Mouse (Mus musculus) heart, embryonic 12.5 days (tissue): ENCODE data around the gene Xdh. TPM values are rescaled to one million over a fixed set of nuclear protein-coding genes. Genes with fewer than 3 reads are reported as not detected.

ENCODE experiments used
- ATAC-seq: fragments of 200-750 bp; cut with Nextera tagmentation; 2 replicates; pipeline ENCODE4 v1.8.0; 2017; ENCODE audit warnings: moderate TSS enrichment, moderate library complexity; ENCODE audit not compliant: insufficient number of reproducible peaks, low FRiP score
- H3K27ac ChIP-seq: fragments of 300-500 bp; sonication (generic); 2 replicates; pipeline ENCODE4 v1.5.1; 2016; ENCODE audit warnings: mild to moderate bottlenecking, moderate library complexity; ENCODE audit not compliant: poor library complexity, severe bottlenecking
- H3K27me3 ChIP-seq: fragments of 300-500 bp; sonication (generic); replicated peaks from 2 replicates; pipeline ENCODE4 v1.6.1; 2016; ENCODE audit warnings: mild to moderate bottlenecking, moderate library complexity
- H3K36me3 ChIP-seq: fragments of 300-500 bp; sonication (generic); 2 replicates; pipeline ENCODE4 v1.6.1; 2016; ENCODE audit warnings: mild to moderate bottlenecking, moderate library complexity
- H3K4me1 ChIP-seq: fragments of 300-500 bp; sonication (generic); replicated peaks from 2 replicates; pipeline ENCODE4 v1.6.1; 2016; ENCODE audit warnings: mild to moderate bottlenecking
- H3K4me2 ChIP-seq: fragments of 300-500 bp; sonication (generic); 2 replicates; pipeline ENCODE4 v1.6.1; 2016; ENCODE audit warnings: mild to moderate bottlenecking, moderate library complexity
- H3K4me3 ChIP-seq: fragments of 300-500 bp; sonication (generic); 2 replicates; pipeline ENCODE4 v1.5.1; 2016; ENCODE audit warnings: mild to moderate bottlenecking
- H3K9ac ChIP-seq: fragments of 300-500 bp; sonication (generic); 2 replicates; pipeline ENCODE4 v1.6.1; 2016; ENCODE audit warnings: mild to moderate bottlenecking, moderate library complexity
- H3K9me3 ChIP-seq: fragments of 300-500 bp; sonication (generic); replicated peaks from 2 replicates; pipeline ENCODE4 v1.6.1; 2016; ENCODE audit warnings: mild to moderate bottlenecking, moderate library complexity
- WGBS: fragments of 180-500 bp; shearing (Covaris S2); methylation state at CpG from one replicate; pipeline ENCODE4 v1.1.7; 2016; 5-methylcytosine and 5-hydroxymethylcytosine counted together
- polyA plus RNA-seq: library from polyadenylated mRNA; unstranded; fragments of >200 nt; fragmentation: Nextera tagmentation; extraction: Ambion mirVana; gene quantifications from 2 replicates; pipeline ENCODE4 v1.2.1, GENCODE M21; 2016

The Xdh gene
- polyA plus RNA-seq, 1 experiment from 2014 or later, result 0.23 TPM

GRCm38 (mm10) chr17:73905043-73905750 lies 44.8 kb downstream of the Xdh start:
- ATAC-seq, result no peak
- Histone ChIP-seq H3K9ac (no peak overlapping the region), H3K27me3 (no peaks in the 10 kb centered on the region), H3K4me1 (no peaks in the 10 kb centered on the region), H3K36me3 (no peaks in the 10 kb centered on the region), H3K9me3 (no peaks in the 10 kb centered on the region), H3K4me3 (no peak overlapping the region), H3K27ac (no peak overlapping the region), H3K4me2 (no peak overlapping the region)
- 73% methylated on average over 7 of the region's 7 CpGs for WGBS

DNA sequence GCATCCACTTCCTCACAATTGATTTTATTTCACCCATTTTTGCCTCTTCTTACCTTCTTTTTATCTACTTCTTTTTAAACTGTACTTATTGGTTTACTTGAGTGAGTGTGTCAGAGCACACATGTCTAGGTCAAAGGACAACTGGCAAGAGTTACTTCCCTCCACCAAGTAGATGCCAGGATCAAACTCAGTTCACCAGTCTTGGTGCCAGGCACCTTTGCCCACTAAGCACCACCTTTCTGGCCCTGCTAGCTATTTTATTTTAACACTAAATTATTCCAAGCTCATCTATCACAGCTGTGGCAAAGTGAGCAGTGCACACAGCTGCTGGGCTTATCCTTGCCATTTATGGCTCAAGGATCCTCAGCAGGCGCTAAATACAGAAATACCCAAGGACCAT lies 46.9 kb downstream of the Xdh start:
- Histone ChIP-seq H3K4me2 (no peak overlapping the region), H3K9me3 (no peaks in the 10 kb centered on the region), H3K4me1 (no peaks in the 10 kb centered on the region), H3K4me3 (no peak overlapping the region), H3K36me3 (no peaks in the 10 kb centered on the region), H3K27me3 (no peaks in the 10 kb centered on the region), H3K9ac (no peak overlapping the region), H3K27ac (no peak overlapping the region)
- 93% methylated on average over 1 of the region's 1 CpGs for WGBS
- ATAC-seq, result no peak

DNA sequence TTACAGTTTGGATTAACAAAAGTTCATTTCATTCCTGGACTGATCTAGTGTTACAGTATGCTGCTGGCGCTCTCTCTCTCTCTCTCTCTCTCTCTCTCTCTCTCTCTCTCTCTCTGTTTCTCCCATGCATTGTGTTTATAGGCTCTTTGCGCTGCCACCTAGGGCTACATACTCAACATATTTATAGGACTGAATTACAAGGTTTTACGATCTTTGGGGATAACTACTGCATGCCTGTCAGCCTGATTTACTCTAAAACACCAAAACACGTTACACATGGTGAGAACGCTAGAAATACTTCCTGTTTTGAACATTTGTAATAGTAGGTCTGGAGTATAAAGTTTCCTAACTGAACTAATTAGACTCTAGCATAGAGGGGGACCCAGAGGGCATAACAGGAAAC lies 47.8 kb downstream of the Xdh start:
- no peaks in the 10 kb centered on the region for H3K9me3 ChIP-seq
- H3K4me2 ChIP-seq, result no peak overlapping the region
- ATAC-seq, result no peak
- no peak overlapping the region for H3K9ac ChIP-seq
- H3K27me3 ChIP-seq, result no peaks in the 10 kb centered on the region
- H3K36me3 ChIP-seq, result no peaks in the 10 kb centered on the region
- H3K27ac ChIP-seq, result no peak overlapping the region
- whole genome bisulfite sequencing, result 79% methylated on average over 5 of the region's 5 CpGs
- H3K4me1 ChIP-seq, result no peaks in the 10 kb centered on the region
- no peak overlapping the region for H3K4me3 ChIP-seq

DNA sequence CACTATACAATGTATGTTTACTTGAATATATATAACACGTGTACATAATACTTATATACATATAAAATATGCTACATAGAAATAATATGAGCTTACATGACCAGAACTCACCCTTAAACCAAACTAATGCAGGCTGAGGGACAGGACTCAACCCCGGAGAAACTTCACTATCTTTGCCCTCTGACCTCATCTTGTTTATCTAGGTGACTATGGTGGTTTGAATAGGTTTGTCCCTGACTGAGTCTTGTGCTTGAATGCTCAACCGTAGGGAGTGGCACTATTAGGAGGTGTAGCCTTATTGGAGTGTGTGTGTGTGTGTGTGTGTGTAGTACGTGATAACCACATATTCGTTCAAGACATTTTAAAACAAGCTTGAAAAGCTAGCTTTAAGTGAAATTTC lies 55.6 kb downstream of the Xdh start:
- no peak overlapping the region for H3K27ac ChIP-seq
- peaks cover 4% of the 10 kb centered on the region; the same call in 1 of the 2 replicates for H3K4me1 ChIP-seq
- WGBS, result 63% methylated on average over 5 of the region's 5 CpGs
- H3K9ac ChIP-seq, result no peak overlapping the region
- no peaks in the 10 kb centered on the region for H3K27me3 ChIP-seq
- ATAC-seq, result no peak
- no peaks in the 10 kb centered on the region for H3K36me3 ChIP-seq
- no peak overlapping the region for H3K4me2 ChIP-seq
- no peak overlapping the region for H3K4me3 ChIP-seq
- no peaks in the 10 kb centered on the region for H3K9me3 ChIP-seq

- no peak overlapping the region for H3K4me2 ChIP-seq
- no peak overlapping the region for H3K9ac ChIP-seq
- no peaks in the 10 kb centered on the region for H3K9me3 ChIP-seq
- no peak for ATAC-seq
- no peak overlapping the region for H3K27ac ChIP-seq
- H3K27me3 ChIP-seq, result no peaks in the 10 kb centered on the region
- no peaks in the 10 kb centered on the region for H3K36me3 ChIP-seq
- 25% methylated on average over 4 of the region's 4 CpGs for WGBS
- H3K4me3 ChIP-seq, result no peak overlapping the region
- peaks cover 4% of the 10 kb centered on the region; the same call in 1 of the 2 replicates for H3K4me1 ChIP-seq
Observed at GRCm38 (mm10) chr17:73893822-73894221, 56.2 kb downstream of the Xdh start.

DNA sequence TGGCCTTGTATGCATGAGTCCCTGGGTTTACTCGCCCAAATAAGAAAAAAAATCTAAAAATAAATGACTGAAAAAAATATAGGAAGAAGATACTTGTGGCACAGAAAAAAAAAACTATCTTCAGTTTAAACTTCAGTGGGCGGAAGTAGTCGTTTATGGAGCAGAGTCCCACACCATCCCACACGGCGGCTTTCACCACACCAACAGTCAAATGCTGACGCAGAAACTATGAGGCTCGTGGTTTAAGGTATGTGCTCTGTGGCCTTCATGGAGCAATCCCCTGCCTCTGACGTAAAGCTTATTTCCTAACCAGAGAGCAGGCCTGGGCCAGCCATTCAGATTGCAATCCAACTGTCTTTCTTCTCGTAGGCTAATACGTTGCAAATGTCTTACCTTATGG lies 56.8 kb downstream of the Xdh start:
- H3K4me3 ChIP-seq, result no peak overlapping the region
- H3K36me3 ChIP-seq, result no peaks in the 10 kb centered on the region
- H3K9me3 ChIP-seq, result no peaks in the 10 kb centered on the region
- ATAC-seq, result no peak
- no peak overlapping the region for H3K4me2 ChIP-seq
- WGBS, result 81% methylated on average over 10 of the region's 10 CpGs
- no peak overlapping the region for H3K27ac ChIP-seq
- peaks cover 4% of the 10 kb centered on the region; the same call in 1 of the 2 replicates for H3K4me1 ChIP-seq
- no peaks in the 10 kb centered on the region for H3K27me3 ChIP-seq
- H3K9ac ChIP-seq, result no peak overlapping the region

- ATAC-seq, result no peak
- WGBS, result 73% methylated on average over 1 of the region's 1 CpGs
- Histone ChIP-seq H3K4me1 (peaks cover 4% of the 10 kb centered on the region; the same call in 1 of the 2 replicates), H3K9ac (no peak overlapping the region), H3K27me3 (no peaks in the 10 kb centered on the region), H3K4me2 (no peak overlapping the region), H3K27ac (no peak overlapping the region), H3K36me3 (no peaks in the 10 kb centered on the region), H3K9me3 (no peaks in the 10 kb centered on the region), H3K4me3 (no peak overlapping the region)
Observed at GRCm38 (mm10) chr17:73891590-73891989, 58.4 kb downstream of the Xdh start.

DNA sequence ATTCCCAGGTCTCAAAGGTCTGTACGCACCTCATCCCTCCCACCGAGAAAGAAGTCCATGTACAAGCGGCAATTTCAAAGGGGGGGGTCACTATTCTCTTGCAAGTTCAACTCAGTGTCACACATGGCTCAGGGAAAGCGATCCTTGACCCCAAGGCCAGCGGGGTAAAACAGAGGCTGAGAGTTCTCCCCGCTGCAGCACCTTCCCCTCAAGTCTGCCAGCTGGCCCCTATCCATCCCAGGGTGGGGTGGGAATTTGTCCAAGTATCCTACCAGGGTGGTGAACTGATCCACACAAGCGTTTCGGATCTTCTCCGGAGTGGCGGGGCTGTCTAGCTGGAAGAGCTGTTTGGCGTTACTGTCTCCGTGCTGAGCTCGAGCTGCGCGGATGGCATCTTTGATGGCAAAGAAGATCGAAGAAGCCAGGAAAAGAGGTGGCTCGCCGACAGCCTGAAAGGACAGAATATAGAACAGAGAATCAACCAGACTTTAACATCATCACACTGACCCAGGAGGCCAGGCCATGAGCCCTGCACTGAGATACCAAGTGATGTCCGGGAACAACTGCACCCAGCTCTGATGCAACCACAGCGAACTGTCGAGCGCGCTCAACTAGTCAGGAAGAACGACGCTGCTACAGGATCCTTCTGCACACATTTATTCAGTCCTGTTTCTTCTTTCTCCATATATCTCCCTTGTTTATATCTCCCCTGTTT lies 63.8 kb downstream of the Xdh start:
- H3K36me3 ChIP-seq, result no peaks in the 10 kb centered on the region
- no peak overlapping the region for H3K27ac ChIP-seq
- H3K4me3 ChIP-seq, result no peak overlapping the region
- no peak overlapping the region for H3K4me2 ChIP-seq
- peaks cover 9% of the 10 kb centered on the region for H3K4me1 ChIP-seq
- H3K9ac ChIP-seq, result no peak overlapping the region
- WGBS, result 83% methylated on average over 25 of the region's 25 CpGs
- no peaks in the 10 kb centered on the region for H3K27me3 ChIP-seq
- H3K9me3 ChIP-seq, result no peaks in the 10 kb centered on the region
- ATAC-seq, result no peak

DNA sequence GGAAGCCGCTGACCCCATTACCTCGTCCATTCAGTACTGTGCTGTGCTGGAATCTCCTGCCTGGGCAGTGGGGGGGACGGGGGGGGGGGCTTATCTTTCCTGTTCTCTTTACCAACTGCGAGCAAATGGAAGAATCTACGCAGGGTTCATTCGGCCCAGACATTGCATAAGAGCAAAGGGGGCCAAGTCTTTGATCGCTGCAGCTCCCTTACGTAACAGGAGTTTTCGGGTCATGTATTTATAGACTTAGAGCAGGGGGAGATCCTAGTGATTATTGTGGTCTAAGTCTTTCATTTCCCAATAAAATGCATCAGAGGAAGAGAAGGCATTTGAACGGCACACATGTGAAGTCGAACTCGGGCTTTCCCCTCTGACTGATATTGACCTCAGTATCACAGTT lies 66.7 kb downstream of the Xdh start:
- H3K36me3 ChIP-seq, result no peaks in the 10 kb centered on the region
- no peaks in the 10 kb centered on the region for H3K27me3 ChIP-seq
- no peak overlapping the region for H3K27ac ChIP-seq
- H3K4me1 ChIP-seq, result peaks cover 12% of the 10 kb centered on the region
- no peaks in the 10 kb centered on the region for H3K9me3 ChIP-seq
- no peak overlapping the region for H3K9ac ChIP-seq
- no peak overlapping the region for H3K4me3 ChIP-seq
- no peak for ATAC-seq
- 73% methylated on average over 12 of the region's 12 CpGs for WGBS
- no peak overlapping the region for H3K4me2 ChIP-seq

GRCm38 (mm10) chr17:73882194-73882593 lies 67.8 kb downstream of the Xdh start:
- Histone ChIP-seq H3K9me3 (no peaks in the 10 kb centered on the region), H3K9ac (no peak overlapping the region), H3K27ac (no peak overlapping the region), H3K4me1 (peaks cover 12% of the 10 kb centered on the region), H3K27me3 (no peaks in the 10 kb centered on the region), H3K36me3 (no peaks in the 10 kb centered on the region), H3K4me3 (no peak overlapping the region), H3K4me2 (0 out of 2 replicates have a peak overlapping the region, but pooled peaks have one; percentile 32)
- WGBS, result 11% methylated on average over 9 of the region's 9 CpGs
- ATAC-seq, result peak; percentile 57; the same call in 1 of the 2 replicates

- H3K27ac ChIP-seq, result no peak overlapping the region
- H3K9me3 ChIP-seq, result no peaks in the 10 kb centered on the region
- H3K36me3 ChIP-seq, result no peaks in the 10 kb centered on the region
- 0 out of 2 replicates have a peak overlapping the region, but pooled peaks have one; percentile 11 for H3K4me2 ChIP-seq
- peaks cover 12% of the 10 kb centered on the region for H3K4me1 ChIP-seq
- no peak for ATAC-seq
- 9% methylated on average over 6 of the region's 6 CpGs for WGBS
- no peaks in the 10 kb centered on the region for H3K27me3 ChIP-seq
- no peak overlapping the region for H3K9ac ChIP-seq
- no peak overlapping the region for H3K4me3 ChIP-seq
Observed at GRCm38 (mm10) chr17:73881295-73881694, 68.7 kb downstream of the Xdh start.
